Mouse (Mus musculus) myocyte (in vitro differentiated cells): ENCODE results near the gene Htr2b. TPM values are rescaled to one million over a fixed set of nuclear protein-coding genes. Genes with fewer than 3 reads are reported as not detected.

Source experiments
- H3K27me3 ChIP-seq: one replicate; pipeline ENCODE4 v1.6.1; 2011; ENCODE audit not compliant: control insufficient read depth, insufficient read depth, insufficient read length
- H3K36me3 ChIP-seq: one replicate; pipeline ENCODE4 v1.6.1; 2011; ENCODE audit not compliant: control insufficient read depth, insufficient read depth
- H3K4me2 ChIP-seq: one replicate; pipeline ENCODE4 v1.6.1; 2011; ENCODE audit warnings: low read depth, control low read depth
- H3K4me3 ChIP-seq: one replicate; pipeline ENCODE4 v1.5.1; 2011; ENCODE audit warnings: mild to moderate bottlenecking, control low read depth, moderate library complexity
- H3K79me2 ChIP-seq: one replicate; pipeline ENCODE4 v1.6.1; 2011; ENCODE audit not compliant: control insufficient read depth, insufficient read depth
- H3ac ChIP-seq: one replicate; pipeline ENCODE4 v1.6.1; 2011; ENCODE audit not compliant: control insufficient read depth, insufficient read length
- CEBPB ChIP-seq: IDR thresholded peaks from 2 replicates; pipeline ENCODE4 v1.6.1; 2011; ENCODE audit warnings: mild to moderate bottlenecking, moderate library complexity; ENCODE audit not compliant: poor library complexity, insufficient read depth, severe bottlenecking
- E2F4 ChIP-seq: IDR thresholded peaks from one replicate; pipeline ENCODE4 v1.6.1; 2011; ENCODE audit warnings: mild to moderate bottlenecking, control low read depth, moderate library complexity; ENCODE audit not compliant: insufficient read depth
- MAX ChIP-seq: IDR thresholded peaks from one replicate; pipeline ENCODE4 v1.6.1; 2011; ENCODE audit warnings: low read depth, mild to moderate bottlenecking, control low read depth
- MYOD1 ChIP-seq, 3 experiments: IDR thresholded peaks; one replicate each; pipeline ENCODE4 v1.6.1; 2011; ENCODE audit warnings: control low read depth in 2 of 3, low read depth in 2 of 3, mild to moderate bottlenecking in 2 of 3, moderate library complexity in 1 of 3; ENCODE audit not compliant: insufficient read length in 2 of 3, control insufficient read depth in 1 of 3
- MYOG ChIP-seq, 3 experiments: IDR thresholded peaks; one replicate each; pipeline ENCODE4 v1.6.1; 2011; ENCODE audit warnings: control low read depth in 2 of 3, low read depth in 2 of 3, mild to moderate bottlenecking in 2 of 3; ENCODE audit not compliant: insufficient read length in 2 of 3, control insufficient read depth in 1 of 3, insufficient read depth in 1 of 3
- POLR2A ChIP-seq: IDR thresholded peaks from one replicate; pipeline ENCODE4 v1.6.1; 2011; ENCODE audit warnings: low read depth, mild to moderate bottlenecking, control low read depth, moderate library complexity; ENCODE audit not compliant: insufficient read length
- POLR2AphosphoS2 ChIP-seq: IDR thresholded peaks from one replicate; pipeline ENCODE4 v1.6.1; 2011; ENCODE audit warnings: low read depth, control low read depth; ENCODE audit not compliant: insufficient read length
- REST ChIP-seq: IDR thresholded peaks from one replicate; pipeline ENCODE4 v1.6.1; 2011; ENCODE audit warnings: mild to moderate bottlenecking, control low read depth, moderate library complexity; ENCODE audit not compliant: insufficient read depth, insufficient read length
- SRF ChIP-seq: IDR thresholded peaks from one replicate; pipeline ENCODE4 v1.6.1; 2011; ENCODE audit warnings: low read depth; ENCODE audit not compliant: control insufficient read depth, insufficient read length
- TCF12 ChIP-seq: IDR thresholded peaks from one replicate; pipeline ENCODE4 v1.6.1; 2011; ENCODE audit warnings: mild to moderate bottlenecking, control low read depth; ENCODE audit not compliant: poor library complexity, insufficient read depth, severe bottlenecking
- TCF3 ChIP-seq: IDR thresholded peaks from one replicate; pipeline ENCODE4 v1.6.1; 2011; ENCODE audit warnings: low read depth, control low read depth; ENCODE audit not compliant: insufficient read length
- USF1 ChIP-seq: IDR thresholded peaks from one replicate; pipeline ENCODE4 v1.6.1; 2011; ENCODE audit warnings: low read depth, mild to moderate bottlenecking, control low read depth, moderate library complexity
- polyA plus RNA-seq: library from polyadenylated mRNA; unstranded; fragments of >200 nt; fragmentation: generic; extraction: Trizol; gene quantifications from one replicate; pipeline ENCODE4 v1.2.1, GENCODE M21; 2012; ENCODE audit warnings: missing spikeins

The Htr2b gene
- polyA plus RNA-seq, 1 experiment: 2.3 TPM

- Histone ChIP-seq H3ac (no peak overlapping the region), H3K4me3 (no peak overlapping the region), H3K36me3 (no peaks in the 10 kb centered on the region), H3K27me3 (no peaks in the 10 kb centered on the region), H3K79me2 (no peaks in the 10 kb centered on the region), H3K4me2 (no peak overlapping the region)
- TF ChIP-seq MYOD1 (IDR thresholded peaks at IDR 0.05; ENCODE audit: control insufficient read depth in 1 of 3, insufficient read length in 2 of 3, low read depth in 2 of 3): no peak
- TF ChIP-seq E2F4: no peak
- no peak for TF ChIP-seq TCF12
- no peak for TF ChIP-seq POLR2AphosphoS2
- TF ChIP-seq CEBPB: no peak
- TF ChIP-seq TCF3: no peak
- TF ChIP-seq MAX: no peak
- no peak for TF ChIP-seq SRF
- TF ChIP-seq USF1: no peak
- no peak for TF ChIP-seq REST
Measured at GRCm38 (mm10) chr1:86156075-86156474, 44.3 kb upstream of the Htr2b start.

- Histone ChIP-seq H3K4me2 (peak overlapping the region; percentile 94), H3K4me3 (peak overlapping the region; percentile 38), H3ac (peak overlapping the region; percentile 2), H3K27me3 (no peaks in the 10 kb centered on the region), H3K79me2 (no peaks in the 10 kb centered on the region), H3K36me3 (no peaks in the 10 kb centered on the region)
- no peak for TF ChIP-seq USF1
- no peak for TF ChIP-seq MAX
- TF ChIP-seq REST: no peak
- no peak for TF ChIP-seq MYOD1 (IDR thresholded peaks at IDR 0.05; ENCODE audit: control insufficient read depth in 1 of 3, insufficient read length in 2 of 3, low read depth in 2 of 3)
- TF ChIP-seq SRF: no peak
- no peak for TF ChIP-seq TCF3
Measured at GRCm38 (mm10) chr1:86154824-86155164, 43.0 kb upstream of the Htr2b start.

DNA sequence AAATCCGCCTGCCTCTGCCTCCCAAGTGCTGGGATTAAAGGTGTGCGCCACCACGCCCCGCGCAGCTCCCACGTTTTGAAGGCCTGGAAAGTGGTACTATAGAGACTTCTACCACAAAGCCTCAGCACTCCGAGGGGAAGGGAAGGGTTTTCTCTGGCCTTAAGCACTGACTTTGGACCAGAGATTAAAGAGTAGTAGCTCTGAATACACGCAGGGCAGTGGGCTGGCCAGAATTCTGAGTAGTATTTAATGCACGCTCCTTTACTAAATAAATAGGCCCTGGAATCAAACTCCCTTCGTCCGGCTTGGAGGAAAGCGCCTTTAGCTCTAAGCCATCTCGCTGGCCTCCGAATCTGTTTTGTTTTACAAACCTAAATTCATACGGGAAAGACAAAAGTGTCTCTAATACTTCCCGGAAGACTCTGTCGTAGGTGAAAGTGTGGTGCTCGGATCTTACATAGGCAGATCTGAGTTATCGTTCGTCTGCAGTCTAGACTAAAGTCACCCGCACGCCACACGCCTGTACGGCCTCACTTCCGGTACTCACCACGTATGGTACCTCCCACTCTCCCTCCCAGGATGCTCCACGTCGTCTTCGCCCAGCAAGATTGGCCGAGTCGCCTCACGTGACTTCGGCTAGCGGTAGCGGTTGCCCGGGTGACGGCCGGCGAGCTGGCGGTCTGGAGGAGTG is 42.5 kb upstream of the Htr2b start, which contains the start of gene Armc9:
TSS of gene Armc9 (plus strand) at position 648 of the 691 bp plus-strand sequence.
- peak within 1 kb of the TSS; percentile 38 for H3K4me3 ChIP-seq
- H3K79me2 ChIP-seq: no peaks in the 10 kb centered on the region
- H3K36me3 ChIP-seq: no peaks in the 10 kb centered on the region
- TF ChIP-seq POLR2A (peak; percentile 91), MAX (no peak), CEBPB (no peak), MYOG (IDR thresholded peaks at IDR 0.05; ENCODE audit: control insufficient read depth in 1 of 3, insufficient read depth in 1 of 3, insufficient read length in 2 of 3, low read depth in 2 of 3) (no peak), E2F4 (no peak), USF1 (peak; percentile 98), MYOD1 (IDR thresholded peaks at IDR 0.05; ENCODE audit: control insufficient read depth in 1 of 3, insufficient read length in 2 of 3, low read depth in 2 of 3) (peak in 1 of 3 experiments; percentile 4), REST (no peak), POLR2AphosphoS2 (peak; percentile 96), TCF12 (no peak), SRF (no peak), TCF3 (no peak)
- peak within 1 kb of the TSS; percentile 94 for H3K4me2 ChIP-seq
- no peaks in the 10 kb centered on the region for H3K27me3 ChIP-seq
- peak within 1 kb of the TSS; percentile 2 for H3ac ChIP-seq

DNA sequence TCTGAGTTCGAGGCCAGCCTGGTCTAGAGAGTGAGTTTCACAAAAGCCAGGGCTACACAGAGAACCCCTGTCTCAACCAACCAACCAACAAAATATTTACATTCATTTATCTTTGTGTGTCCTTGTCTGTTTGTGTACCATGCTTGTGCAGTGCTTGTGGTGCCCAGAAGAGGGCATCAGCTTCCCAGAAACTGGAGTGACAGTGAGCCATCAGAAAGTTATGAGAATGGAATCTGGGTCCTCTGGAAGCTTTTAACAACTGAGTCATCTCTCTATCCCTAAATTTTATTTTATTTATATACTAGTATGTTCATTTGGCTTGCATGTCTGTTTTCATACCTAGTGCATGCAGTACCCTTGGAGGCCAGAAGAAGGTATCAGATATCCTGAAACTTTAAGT is 40.8 kb upstream of the Htr2b start:
- no peaks in the 10 kb centered on the region for H3K27me3 ChIP-seq
- TF ChIP-seq REST (no peak), USF1 (no peak), MAX (no peak), MYOD1 (IDR thresholded peaks at IDR 0.05; ENCODE audit: control insufficient read depth in 1 of 3, insufficient read length in 2 of 3, low read depth in 2 of 3) (no peak), CEBPB (no peak), TCF3 (no peak), TCF12 (no peak), MYOG (IDR thresholded peaks at IDR 0.05; ENCODE audit: control insufficient read depth in 1 of 3, insufficient read depth in 1 of 3, insufficient read length in 2 of 3, low read depth in 2 of 3) (no peak), E2F4 (no peak), SRF (no peak), POLR2AphosphoS2 (no peak), POLR2A (no peak)
- no peaks in the 10 kb centered on the region for H3K79me2 ChIP-seq
- H3K4me3 ChIP-seq: no peak overlapping the region
- H3ac ChIP-seq: no peak overlapping the region
- H3K36me3 ChIP-seq: no peaks in the 10 kb centered on the region
- H3K4me2 ChIP-seq: no peak overlapping the region

DNA sequence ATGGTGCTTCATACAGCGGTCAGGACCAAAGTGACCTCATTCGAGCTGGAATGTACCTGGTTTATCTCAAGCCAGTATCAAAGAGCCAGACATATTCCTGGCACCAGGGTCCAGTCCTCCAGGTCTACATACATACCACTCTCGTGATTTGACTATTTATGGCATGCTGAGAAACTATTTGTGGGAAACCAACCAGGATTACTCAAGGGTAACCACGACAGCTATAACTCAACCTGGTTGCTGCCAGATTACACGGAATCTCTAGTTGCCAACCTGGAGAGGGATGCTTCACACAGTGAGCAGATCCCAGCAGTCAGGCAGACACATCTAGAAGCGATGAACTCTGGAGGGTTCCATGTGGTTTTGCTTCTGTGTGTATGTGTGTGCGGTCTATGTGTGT is 39.6 kb upstream of the Htr2b start:
- TF ChIP-seq TCF3 (no peak), CEBPB (0 out of 2 replicates have a peak, but pooled peaks have one; percentile 11), MYOG (IDR thresholded peaks at IDR 0.05; ENCODE audit: control insufficient read depth in 1 of 3, insufficient read depth in 1 of 3, insufficient read length in 2 of 3, low read depth in 2 of 3) (no peak)
- no peaks in the 10 kb centered on the region for H3K36me3 ChIP-seq
- no peak overlapping the region for H3K4me3 ChIP-seq
- H3K4me2 ChIP-seq: no peak overlapping the region
- H3K27me3 ChIP-seq: no peaks in the 10 kb centered on the region
- H3ac ChIP-seq: no peak overlapping the region
- H3K79me2 ChIP-seq: no peaks in the 10 kb centered on the region
